Mouse (Mus musculus): ENCODE data around the gene Nat8f6. TPM values are rescaled to one million over a fixed set of nuclear protein-coding genes. Genes with fewer than 3 reads are reported as not detected.
"Not testable (repeated sequence)": the region's sequence is repeated elsewhere in the genome, so short reads cannot be mapped to it uniquely, and the experiment has no call there.

Nat8f6 gene
- polyA plus RNA-seq, 1 experiment from 2014 or later, result not detected

DNA sequence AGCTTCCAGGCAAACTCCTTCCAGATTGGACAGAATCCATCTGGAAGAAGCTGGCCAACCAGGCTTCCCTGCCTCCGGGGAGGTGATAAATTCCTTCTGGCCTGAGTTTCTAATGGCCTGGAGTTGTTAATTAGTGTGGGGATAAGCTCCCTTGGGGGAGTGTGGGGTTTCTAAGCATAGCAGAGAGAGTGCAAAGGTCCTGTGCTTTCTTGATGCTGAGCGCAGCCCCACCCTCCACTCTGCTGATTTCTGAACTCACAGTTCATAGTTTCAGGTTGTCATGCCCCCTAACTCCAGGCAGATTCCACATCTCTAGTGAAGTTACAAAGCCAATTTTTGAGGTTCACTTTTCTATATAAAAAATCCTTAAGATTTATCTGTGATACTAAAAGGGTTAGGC lies 14.3 kb upstream of the Nat8f6 start:
- WGBS, result 57% methylated on average over 1 of the region's 2 CpGs
- H3K4me3 ChIP-seq; H3K36me3 ChIP-seq; ATAC-seq (ENCODE audit: insufficient number of reproducible peaks, low FRiP score); H3K9me3 ChIP-seq (replicated peaks); H3K4me1 ChIP-seq (replicated peaks); H3K4me2 ChIP-seq; H3K27me3 ChIP-seq (replicated peaks); H3K27ac ChIP-seq (ENCODE audit: poor library complexity, severe bottlenecking); H3K9ac ChIP-seq: not testable (repeated sequence)

DNA sequence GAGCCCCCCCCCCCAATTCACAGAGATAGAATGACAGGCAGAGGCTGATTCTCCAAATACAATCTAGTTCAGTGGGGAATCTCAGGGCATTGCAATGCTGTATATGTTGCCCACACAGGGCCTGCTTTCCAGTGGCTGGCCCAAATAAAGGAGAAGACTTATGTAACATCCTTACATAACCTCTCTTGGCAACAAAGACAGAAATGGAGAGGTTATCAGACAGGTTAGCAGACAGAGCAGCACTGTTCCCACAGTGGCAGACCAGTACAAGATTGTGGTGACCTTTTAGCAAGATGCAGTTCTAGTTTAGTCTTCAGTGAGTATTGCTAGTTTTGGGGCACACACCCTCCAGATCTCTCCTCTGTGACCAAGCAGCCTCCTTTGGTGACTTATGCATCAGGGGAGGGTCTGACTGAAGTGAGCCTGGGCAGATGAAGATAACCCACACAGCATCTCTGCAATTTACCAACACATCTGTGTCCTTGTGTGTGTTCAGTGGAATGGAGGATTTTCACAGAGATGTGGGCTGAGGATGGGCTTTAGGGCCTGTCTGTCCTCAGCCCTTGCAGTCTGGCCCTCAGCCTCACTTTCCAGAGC lies 13.8 kb upstream of the Nat8f6 start:
- not testable (repeated sequence) for H3K4me2 ChIP-seq; H3K9me3 ChIP-seq (replicated peaks); H3K4me3 ChIP-seq; H3K4me1 ChIP-seq (replicated peaks); ATAC-seq (ENCODE audit: insufficient number of reproducible peaks, low FRiP score); H3K36me3 ChIP-seq; H3K9ac ChIP-seq; H3K27me3 ChIP-seq (replicated peaks); H3K27ac ChIP-seq (ENCODE audit: poor library complexity, severe bottlenecking)

DNA sequence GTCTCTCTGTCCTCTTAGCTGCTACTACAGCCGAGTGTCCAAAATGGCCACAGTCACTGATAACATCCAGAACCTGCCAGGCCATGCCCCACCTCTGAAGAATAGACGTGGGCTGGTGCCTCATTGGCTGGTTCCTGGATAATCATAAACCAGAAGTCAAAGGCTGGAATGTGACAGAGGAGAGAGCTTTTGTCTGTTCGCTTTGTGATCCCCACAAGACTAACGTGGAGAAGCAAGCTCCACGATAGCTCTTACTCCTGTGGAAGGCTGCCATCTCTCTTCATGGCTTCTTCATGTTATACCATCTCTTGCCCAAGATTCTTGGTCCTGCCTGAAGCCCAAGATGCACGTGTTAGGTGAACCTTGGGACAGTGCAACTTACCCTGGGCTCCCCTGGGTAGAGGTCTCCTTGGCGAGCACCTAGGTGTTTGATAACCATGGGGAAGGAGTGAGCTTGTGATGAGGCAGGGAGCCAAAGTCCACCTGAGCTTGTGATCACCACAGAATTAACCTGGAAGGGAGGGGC lies 11.1 kb upstream of the Nat8f6 start, which contains the start of gene Nat8:
TSS of gene Nat8 (minus strand) at position 287 of the 526 bp plus-strand sequence.
- Histone ChIP-seq H3K36me3 (no peaks in the 10 kb centered on the region), H3K4me1 (replicated peaks) (no peaks in the 10 kb centered on the region), H3K9ac (no peak within 1 kb of the TSS), H3K4me2 (no peak within 1 kb of the TSS), H3K4me3 (no peak within 1 kb of the TSS), H3K27ac (ENCODE audit: poor library complexity, severe bottlenecking) (no peak within 1 kb of the TSS), H3K9me3 (replicated peaks) (no peaks in the 10 kb centered on the region), H3K27me3 (replicated peaks) (no peaks in the 10 kb centered on the region)
- 70% methylated on average over 7 of the region's 7 CpGs for WGBS
- no peak for ATAC-seq (ENCODE audit: insufficient number of reproducible peaks, low FRiP score)

DNA sequence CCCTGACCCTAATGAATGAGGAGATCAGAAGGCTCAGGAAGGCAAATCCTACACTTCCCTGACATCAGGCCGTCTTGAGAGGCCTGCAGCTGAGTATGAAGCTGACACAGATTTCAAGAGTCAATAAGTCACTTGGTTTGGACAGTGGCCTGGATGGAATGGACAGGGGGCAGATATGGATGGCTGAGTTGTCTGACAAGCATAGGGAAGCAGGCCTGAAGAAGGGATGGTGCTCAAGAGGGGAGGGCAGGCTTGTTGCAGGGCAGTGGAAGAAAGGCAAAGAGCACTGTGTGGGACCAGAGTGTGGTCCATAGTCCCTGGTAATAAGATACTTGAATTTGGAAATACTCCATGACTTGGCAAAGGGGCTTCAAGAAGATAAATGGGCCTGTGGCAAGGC lies 8.7 kb upstream of the Nat8f6 start:
- ATAC-seq (ENCODE audit: insufficient number of reproducible peaks, low FRiP score), result no peak
- WGBS, result 51% methylated on average over 1 of the region's 1 CpGs

DNA sequence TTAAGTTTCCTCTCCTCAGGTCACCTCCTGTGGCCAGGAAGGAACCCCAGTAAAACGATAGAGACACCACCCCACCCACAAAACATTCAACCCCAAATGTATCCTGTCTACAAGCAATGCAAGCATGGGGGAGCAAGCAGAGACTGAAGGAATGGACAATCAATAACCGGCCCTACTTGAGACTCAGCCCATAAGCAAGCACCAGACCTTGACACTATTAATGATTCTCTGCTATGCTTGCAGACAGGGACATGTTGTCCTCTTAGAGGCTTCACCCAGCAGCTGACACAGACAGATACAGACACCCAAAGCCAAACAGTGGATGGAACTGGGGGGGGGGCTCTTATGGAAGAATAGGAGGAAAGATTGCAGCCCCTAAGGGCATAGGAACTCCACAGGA lies 5.1 kb upstream of the Nat8f6 start:
- Histone ChIP-seq H3K4me1 (replicated peaks) (no peaks in the 10 kb centered on the region), H3K4me3 (no peak overlapping the region), H3K27me3 (replicated peaks) (no peaks in the 10 kb centered on the region), H3K4me2 (no peak overlapping the region), H3K9ac (no peak overlapping the region), H3K27ac (ENCODE audit: poor library complexity, severe bottlenecking) (no peak overlapping the region), H3K36me3 (no peaks in the 10 kb centered on the region), H3K9me3 (replicated peaks) (peaks cover 2% of the 10 kb centered on the region; the same call in 1 of the 2 replicates)
- ATAC-seq (ENCODE audit: insufficient number of reproducible peaks, low FRiP score), result no peak
- 85% methylated on average over 2 of the region's 2 CpGs for WGBS

More for the DNA sequence above, 8.7 kb upstream of the Nat8f6 start:
- Histone ChIP-seq H3K9me3 (replicated peaks) (no peaks in the 10 kb centered on the region; the same call in 1 of the 2 replicates), H3K27me3 (replicated peaks) (no peaks in the 10 kb centered on the region), H3K36me3 (no peaks in the 10 kb centered on the region), H3K4me2 (no peak overlapping the region), H3K9ac (no peak overlapping the region), H3K4me3 (no peak overlapping the region), H3K4me1 (replicated peaks) (no peaks in the 10 kb centered on the region), H3K27ac (ENCODE audit: poor library complexity, severe bottlenecking) (no peak overlapping the region)

DNA sequence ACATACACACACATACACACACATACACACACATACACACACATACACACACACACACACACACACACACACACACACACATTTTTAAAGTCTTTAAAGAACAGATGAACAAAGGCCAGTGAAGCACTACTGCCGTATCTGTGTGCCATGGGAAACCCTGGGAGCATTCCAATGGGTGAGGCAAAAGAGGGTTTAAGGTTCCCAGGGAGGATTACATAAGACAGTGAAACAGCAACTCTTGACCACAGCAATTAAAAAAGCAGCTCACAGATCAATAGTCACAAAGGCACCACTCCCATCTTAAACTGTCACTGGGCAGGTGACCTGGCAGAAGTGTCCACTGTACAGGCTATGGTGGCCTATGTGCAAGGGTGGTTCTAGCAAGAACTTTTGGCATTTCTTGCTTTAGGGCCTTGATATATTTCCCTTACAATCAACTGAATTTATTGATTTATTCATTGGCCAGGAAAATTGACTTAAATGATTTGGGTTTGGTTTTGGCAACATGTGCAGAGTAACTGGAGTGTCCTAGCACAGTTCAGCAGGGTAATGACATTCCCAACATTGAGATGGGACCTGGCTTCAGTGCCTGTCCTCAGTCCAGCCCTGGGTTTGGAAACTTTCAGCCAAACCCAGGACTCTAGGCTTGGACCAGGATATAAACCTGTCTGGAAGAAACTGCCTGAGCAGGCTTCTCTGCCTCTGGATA lies 2.8 kb upstream of the Nat8f6 start:
- H3K4me1 ChIP-seq (replicated peaks), result no peaks in the 10 kb centered on the region
- 96% methylated on average over 1 of the region's 1 CpGs for WGBS
- no peak overlapping the region for H3K4me3 ChIP-seq
- no peaks in the 10 kb centered on the region for H3K27me3 ChIP-seq (replicated peaks)
- H3K9me3 ChIP-seq (replicated peaks), result peaks cover 2% of the 10 kb centered on the region; the same call in 1 of the 2 replicates
- no peak for ATAC-seq (ENCODE audit: insufficient number of reproducible peaks, low FRiP score)
- no peak overlapping the region for H3K9ac ChIP-seq
- H3K36me3 ChIP-seq, result no peaks in the 10 kb centered on the region
- H3K4me2 ChIP-seq, result no peak overlapping the region
- no peak overlapping the region for H3K27ac ChIP-seq (ENCODE audit: poor library complexity, severe bottlenecking)

DNA sequence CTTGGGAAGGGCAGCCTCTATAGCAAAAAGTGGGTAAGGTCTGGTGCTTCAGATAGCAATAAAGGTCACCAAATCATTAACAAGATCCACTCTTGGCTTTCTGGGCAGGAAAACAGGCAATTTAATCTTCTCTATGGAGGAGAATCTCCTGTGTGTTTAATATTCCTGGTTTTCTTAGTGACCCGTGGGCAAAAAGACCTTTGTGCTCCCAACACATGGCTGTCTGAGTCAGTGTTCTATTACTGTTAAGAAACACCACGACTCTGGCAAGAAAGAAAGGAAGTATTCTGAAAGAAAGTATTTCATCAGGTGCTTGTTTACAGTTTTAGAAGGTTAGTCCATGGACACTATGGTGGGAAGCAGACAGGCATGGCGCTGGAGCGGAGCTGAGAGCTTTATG lies 1.5 kb upstream of the Nat8f6 start:
- no peaks in the 10 kb centered on the region for H3K27me3 ChIP-seq (replicated peaks)
- H3K9me3 ChIP-seq (replicated peaks), result peaks cover 2% of the 10 kb centered on the region; the same call in 1 of the 2 replicates
- no peaks in the 10 kb centered on the region for H3K36me3 ChIP-seq
- H3K27ac ChIP-seq (ENCODE audit: poor library complexity, severe bottlenecking), result no peak overlapping the region
- WGBS, result 83% methylated on average over 4 of the region's 4 CpGs
- no peak for ATAC-seq (ENCODE audit: insufficient number of reproducible peaks, low FRiP score)
- no peak overlapping the region for H3K4me3 ChIP-seq
- H3K9ac ChIP-seq, result no peak overlapping the region
- H3K4me1 ChIP-seq (replicated peaks), result no peaks in the 10 kb centered on the region
- no peak overlapping the region for H3K4me2 ChIP-seq

DNA sequence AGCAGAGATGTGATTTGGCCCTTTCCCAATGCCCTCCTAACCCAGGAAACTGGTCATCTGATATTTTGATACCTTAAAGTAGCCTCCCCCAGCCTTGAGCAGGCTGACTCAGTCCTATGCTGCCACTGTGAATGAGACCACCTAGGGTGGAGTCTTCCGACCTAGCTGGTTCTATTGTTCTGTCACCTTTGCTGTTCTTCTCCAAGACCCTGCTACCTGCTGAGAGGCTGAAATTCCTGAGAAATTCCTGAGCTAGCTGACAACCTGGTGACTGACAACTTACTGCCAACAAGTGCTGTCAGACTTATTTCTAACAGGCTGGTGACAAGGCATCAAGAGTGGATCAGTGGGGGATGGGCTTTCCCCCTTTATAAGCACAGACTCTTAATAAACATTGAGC lies 2.4 kb downstream of the Nat8f6 start:
- no peaks in the 10 kb centered on the region for H3K36me3 ChIP-seq
- H3K4me1 ChIP-seq (replicated peaks), result no peaks in the 10 kb centered on the region
- H3K4me3 ChIP-seq, result no peak overlapping the region
- 52% methylated on average over 1 of the region's 1 CpGs for WGBS
- no peak for ATAC-seq (ENCODE audit: insufficient number of reproducible peaks, low FRiP score)
- H3K27ac ChIP-seq (ENCODE audit: poor library complexity, severe bottlenecking), result no peak overlapping the region
- no peaks in the 10 kb centered on the region for H3K27me3 ChIP-seq (replicated peaks)
- H3K4me2 ChIP-seq, result no peak overlapping the region
- 0 out of 2 replicates have a peak, but pooled peaks cover 2% of the 10 kb centered on the region for H3K9me3 ChIP-seq (replicated peaks)
- no peak overlapping the region for H3K9ac ChIP-seq

DNA sequence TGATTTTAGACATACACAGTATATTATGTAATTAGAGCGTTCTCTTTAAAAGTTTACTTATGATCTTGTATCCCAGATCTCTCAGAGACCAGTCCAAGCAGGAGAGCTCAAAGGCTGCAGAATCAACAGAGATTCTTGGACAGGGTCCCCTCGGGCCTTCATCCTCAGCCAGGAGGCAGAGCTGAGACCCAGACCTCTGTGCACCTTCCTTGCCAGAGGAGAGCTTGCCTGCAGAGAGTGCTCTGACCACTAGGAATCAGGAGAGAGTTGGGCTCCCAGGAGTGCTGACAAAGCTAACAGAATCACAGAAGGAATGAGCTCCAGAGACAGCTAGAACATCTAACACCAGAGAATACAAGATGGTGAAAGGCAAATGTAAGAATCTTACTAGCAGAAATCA lies 7.4 kb downstream of the Nat8f6 start:
- H3K4me3 ChIP-seq, result no peak overlapping the region
- H3K4me2 ChIP-seq, result no peak overlapping the region
- H3K9me3 ChIP-seq (replicated peaks), result no peaks in the 10 kb centered on the region
- no peak overlapping the region for H3K9ac ChIP-seq
- no peaks in the 10 kb centered on the region for H3K4me1 ChIP-seq (replicated peaks)
- no peak for ATAC-seq (ENCODE audit: insufficient number of reproducible peaks, low FRiP score)
- H3K36me3 ChIP-seq, result no peaks in the 10 kb centered on the region
- 81% methylated on average over 2 of the region's 2 CpGs for WGBS
- H3K27ac ChIP-seq (ENCODE audit: poor library complexity, severe bottlenecking), result no peak overlapping the region
- no peaks in the 10 kb centered on the region for H3K27me3 ChIP-seq (replicated peaks)

DNA sequence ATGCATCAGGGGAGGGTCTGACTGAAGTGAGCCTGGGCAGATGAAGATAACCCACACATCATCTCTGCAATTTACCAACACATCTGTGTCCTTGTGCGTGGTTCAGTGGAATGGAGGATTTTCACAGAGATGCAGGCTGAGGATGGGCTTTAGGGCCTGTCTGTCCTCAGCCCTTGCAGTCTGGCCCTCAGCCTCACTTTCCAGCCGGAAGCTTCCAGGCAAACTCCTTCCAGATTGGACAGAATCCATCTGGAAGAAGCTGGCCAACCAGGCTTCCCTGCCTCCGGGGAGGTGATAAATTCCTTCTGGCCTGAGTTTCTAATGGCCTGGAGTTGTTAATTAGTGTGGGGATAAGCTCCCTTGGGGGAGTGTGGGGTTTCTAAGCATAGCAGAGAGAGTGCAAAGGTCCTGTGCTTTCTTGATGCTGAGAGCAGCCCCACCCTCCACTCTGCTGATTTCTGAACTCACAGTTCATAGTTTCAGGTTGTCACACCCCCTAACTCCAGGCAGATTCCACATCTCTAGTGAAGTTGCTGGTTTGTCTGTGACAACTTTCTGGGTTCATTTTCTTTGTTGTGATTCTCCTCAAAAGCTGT lies 9.7 kb downstream of the Nat8f6 start:
- H3K36me3 ChIP-seq; H3K4me2 ChIP-seq; H3K4me3 ChIP-seq; H3K9me3 ChIP-seq (replicated peaks); H3K27me3 ChIP-seq (replicated peaks); ATAC-seq (ENCODE audit: insufficient number of reproducible peaks, low FRiP score); H3K9ac ChIP-seq; H3K4me1 ChIP-seq (replicated peaks); H3K27ac ChIP-seq (ENCODE audit: poor library complexity, severe bottlenecking): not testable (repeated sequence)
- WGBS, result 62% methylated on average over 3 of the region's 3 CpGs

DNA sequence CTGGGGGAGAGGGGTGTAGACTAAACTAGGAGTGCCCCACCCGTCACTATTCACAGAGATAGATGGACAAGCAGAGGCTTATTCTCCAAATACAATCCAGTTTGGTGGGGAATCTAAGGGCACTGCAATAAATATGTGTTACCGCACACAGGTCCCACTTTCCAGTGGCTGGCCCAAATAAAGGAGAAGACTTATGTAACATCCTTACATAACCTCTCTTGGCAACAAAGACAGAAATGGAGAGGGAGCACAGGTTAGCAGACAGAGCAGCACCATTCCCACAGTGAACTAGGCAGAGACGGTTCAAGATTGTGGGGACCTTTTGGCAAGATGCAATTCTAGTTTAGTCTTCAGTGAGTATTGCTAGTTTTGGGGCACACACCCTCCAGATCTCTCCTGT lies 10.2 kb downstream of the Nat8f6 start:
- not testable (repeated sequence) for H3K4me2 ChIP-seq; H3K9ac ChIP-seq; H3K9me3 ChIP-seq (replicated peaks); H3K27ac ChIP-seq (ENCODE audit: poor library complexity, severe bottlenecking); H3K36me3 ChIP-seq; H3K4me1 ChIP-seq (replicated peaks); ATAC-seq (ENCODE audit: insufficient number of reproducible peaks, low FRiP score); H3K4me3 ChIP-seq; H3K27me3 ChIP-seq (replicated peaks)
- 81% methylated on average over 3 of the region's 3 CpGs for WGBS
